Mouse (Mus musculus): ENCODE measurements around the gene 4930518I15Rik. TPM values are rescaled to one million over a fixed set of nuclear protein-coding genes. Genes with fewer than 3 reads are reported as not detected.

The 4930518I15Rik gene
- polyA plus RNA-seq, 1 experiment from 2014 or later: 7.0 TPM

- Histone ChIP-seq H3K4me1 (ENCODE audit: control insufficient read depth, insufficient read depth, low read length) (peaks cover 6% of the 10 kb centered on the region; the same call in 1 of the 2 replicates), H3K27me3 (ENCODE audit: control insufficient read depth, insufficient read depth, low read length) (no peaks in the 10 kb centered on the region), H3K4me2 (ENCODE audit: low read length) (no peak overlapping the region), H3K9me3 (ENCODE audit: control insufficient read depth, low read length) (no peaks in the 10 kb centered on the region), H3K9ac (replicated peaks; ENCODE audit: low read length) (no peak overlapping the region), H3K4me3 (replicated peaks; ENCODE audit: low read depth, low read length) (no peak overlapping the region), H3K27ac (replicated peaks; ENCODE audit: low read depth, low read length) (no peak overlapping the region), H3K36me3 (ENCODE audit: control insufficient read depth, insufficient read depth, low read length) (no peaks in the 10 kb centered on the region)
- DNase-seq: no peak
- 85% methylated on average over 9 of the region's 9 CpGs for WGBS
- ATAC-seq (ENCODE audit: low FRiP score, low TSS enrichment): no peak
Observed at GRCm38 (mm10) chr2:156897034-156897433, 39.3 kb upstream of the 4930518I15Rik start.

GRCm38 (mm10) chr2:156896384-156896914, 38.7 kb upstream of the 4930518I15Rik start:
- ATAC-seq (ENCODE audit: low FRiP score, low TSS enrichment) (no peak), DNase-seq (no peak)
- Histone ChIP-seq H3K9ac (replicated peaks; ENCODE audit: low read length) (no peak overlapping the region), H3K27me3 (ENCODE audit: control insufficient read depth, insufficient read depth, low read length) (no peaks in the 10 kb centered on the region), H3K4me1 (ENCODE audit: control insufficient read depth, insufficient read depth, low read length) (peaks cover 11% of the 10 kb centered on the region; the same call in 1 of the 2 replicates), H3K4me3 (replicated peaks; ENCODE audit: low read depth, low read length) (no peak overlapping the region), H3K27ac (replicated peaks; ENCODE audit: low read depth, low read length) (no peak overlapping the region), H3K36me3 (ENCODE audit: control insufficient read depth, insufficient read depth, low read length) (no peaks in the 10 kb centered on the region), H3K4me2 (ENCODE audit: low read length) (no peak overlapping the region), H3K9me3 (ENCODE audit: control insufficient read depth, low read length) (no peaks in the 10 kb centered on the region)
- 79% methylated on average over 9 of the region's 9 CpGs for WGBS

- no peak for ATAC-seq (ENCODE audit: low FRiP score, low TSS enrichment)
- Histone ChIP-seq H3K4me1 (ENCODE audit: control insufficient read depth, insufficient read depth, low read length) (peaks cover 11% of the 10 kb centered on the region; the same call in 1 of the 2 replicates), H3K27me3 (ENCODE audit: control insufficient read depth, insufficient read depth, low read length) (no peaks in the 10 kb centered on the region)
Observed at GRCm38 (mm10) chr2:156894496-156895265, 36.9 kb upstream of the 4930518I15Rik start.

GRCm38 (mm10) chr2:156892821-156893220, 35.1 kb upstream of the 4930518I15Rik start:
- no peak overlapping the region for H3K4me3 ChIP-seq (replicated peaks; ENCODE audit: low read depth, low read length)
- H3K4me2 ChIP-seq (ENCODE audit: low read length): no peak overlapping the region
- no peak overlapping the region for H3K9ac ChIP-seq (replicated peaks; ENCODE audit: low read length)
- H3K27me3 ChIP-seq (ENCODE audit: control insufficient read depth, insufficient read depth, low read length): no peaks in the 10 kb centered on the region
- no peak overlapping the region for H3K27ac ChIP-seq (replicated peaks; ENCODE audit: low read depth, low read length)
- ATAC-seq (ENCODE audit: low FRiP score, low TSS enrichment): no peak
- no peak for DNase-seq
- no peaks in the 10 kb centered on the region for H3K36me3 ChIP-seq (ENCODE audit: control insufficient read depth, insufficient read depth, low read length)
- peaks cover 11% of the 10 kb centered on the region; the same call in 1 of the 2 replicates for H3K4me1 ChIP-seq (ENCODE audit: control insufficient read depth, insufficient read depth, low read length)
- H3K9me3 ChIP-seq (ENCODE audit: control insufficient read depth, low read length): no peaks in the 10 kb centered on the region
- WGBS: 64% methylated on average over 6 of the region's 6 CpGs

More at GRCm38 (mm10) chr2:156894496-156895265, 36.9 kb upstream of the 4930518I15Rik start:
- H3K9ac ChIP-seq (replicated peaks; ENCODE audit: low read length): no peak overlapping the region
- no peak for DNase-seq
- no peaks in the 10 kb centered on the region for H3K36me3 ChIP-seq (ENCODE audit: control insufficient read depth, insufficient read depth, low read length)
- WGBS: 84% methylated on average over 15 of the region's 15 CpGs
- H3K4me2 ChIP-seq (ENCODE audit: low read length): no peak overlapping the region
- H3K27ac ChIP-seq (replicated peaks; ENCODE audit: low read depth, low read length): no peak overlapping the region
- no peak overlapping the region for H3K4me3 ChIP-seq (replicated peaks; ENCODE audit: low read depth, low read length)
- H3K9me3 ChIP-seq (ENCODE audit: control insufficient read depth, low read length): no peaks in the 10 kb centered on the region

GRCm38 (mm10) chr2:156892240-156892639, 34.5 kb upstream of the 4930518I15Rik start:
- Histone ChIP-seq H3K4me1 (ENCODE audit: control insufficient read depth, insufficient read depth, low read length) (peaks cover 11% of the 10 kb centered on the region; the same call in 1 of the 2 replicates), H3K4me3 (replicated peaks; ENCODE audit: low read depth, low read length) (no peak overlapping the region), H3K9me3 (ENCODE audit: control insufficient read depth, low read length) (no peaks in the 10 kb centered on the region), H3K36me3 (ENCODE audit: control insufficient read depth, insufficient read depth, low read length) (no peaks in the 10 kb centered on the region), H3K27me3 (ENCODE audit: control insufficient read depth, insufficient read depth, low read length) (no peaks in the 10 kb centered on the region), H3K4me2 (ENCODE audit: low read length) (no peak overlapping the region), H3K9ac (replicated peaks; ENCODE audit: low read length) (no peak overlapping the region), H3K27ac (replicated peaks; ENCODE audit: low read depth, low read length) (no peak overlapping the region)
- no peak for ATAC-seq (ENCODE audit: low FRiP score, low TSS enrichment)
- 16% methylated on average over 3 of the region's 3 CpGs for WGBS
- DNase-seq: peak; percentile 80

- no peak overlapping the region for H3K27ac ChIP-seq (replicated peaks; ENCODE audit: low read depth, low read length)
- H3K9ac ChIP-seq (replicated peaks; ENCODE audit: low read length): no peak overlapping the region
- ATAC-seq (ENCODE audit: low FRiP score, low TSS enrichment) (no peak), DNase-seq (no peak)
- H3K27me3 ChIP-seq (ENCODE audit: control insufficient read depth, insufficient read depth, low read length): no peaks in the 10 kb centered on the region
- peaks cover 11% of the 10 kb centered on the region; the same call in 1 of the 2 replicates for H3K4me1 ChIP-seq (ENCODE audit: control insufficient read depth, insufficient read depth, low read length)
- 77% methylated on average over 3 of the region's 3 CpGs for WGBS
- H3K4me2 ChIP-seq (ENCODE audit: low read length): no peak overlapping the region
- no peaks in the 10 kb centered on the region for H3K9me3 ChIP-seq (ENCODE audit: control insufficient read depth, low read length)
- H3K4me3 ChIP-seq (replicated peaks; ENCODE audit: low read depth, low read length): no peak overlapping the region
- no peaks in the 10 kb centered on the region for H3K36me3 ChIP-seq (ENCODE audit: control insufficient read depth, insufficient read depth, low read length)
Observed at GRCm38 (mm10) chr2:156888490-156888889, 30.7 kb upstream of the 4930518I15Rik start.

GRCm38 (mm10) chr2:156887017-156887416, 29.3 kb upstream of the 4930518I15Rik start, which contains the start of gene Sla2:
Gene Sla2 (minus strand): TSS chr2:156887192.
- Histone ChIP-seq H3K9me3 (ENCODE audit: control insufficient read depth, low read length) (no peaks in the 10 kb centered on the region), H3K4me2 (ENCODE audit: low read length) (no peak within 1 kb of the TSS), H3K9ac (replicated peaks; ENCODE audit: low read length) (no peak within 1 kb of the TSS), H3K4me1 (ENCODE audit: control insufficient read depth, insufficient read depth, low read length) (0 out of 2 replicates have a peak, but pooled peaks cover 5% of the 10 kb centered on the region), H3K36me3 (ENCODE audit: control insufficient read depth, insufficient read depth, low read length) (no peaks in the 10 kb centered on the region), H3K27me3 (ENCODE audit: control insufficient read depth, insufficient read depth, low read length) (no peaks in the 10 kb centered on the region), H3K27ac (replicated peaks; ENCODE audit: low read depth, low read length) (no peak within 1 kb of the TSS), H3K4me3 (replicated peaks; ENCODE audit: low read depth, low read length) (no peak within 1 kb of the TSS)
- DNase-seq (no peak), ATAC-seq (ENCODE audit: low FRiP score, low TSS enrichment) (no peak)
- 67% methylated on average over 6 of the region's 6 CpGs for WGBS

- no peaks in the 10 kb centered on the region for H3K27me3 ChIP-seq (ENCODE audit: control insufficient read depth, insufficient read depth, low read length)
- H3K27ac ChIP-seq (replicated peaks; ENCODE audit: low read depth, low read length): no peak overlapping the region
- no peak overlapping the region for H3K4me2 ChIP-seq (ENCODE audit: low read length)
- DNase-seq (no peak), ATAC-seq (ENCODE audit: low FRiP score, low TSS enrichment) (no peak)
- H3K36me3 ChIP-seq (ENCODE audit: control insufficient read depth, insufficient read depth, low read length): no peaks in the 10 kb centered on the region
- no peaks in the 10 kb centered on the region for H3K9me3 ChIP-seq (ENCODE audit: control insufficient read depth, low read length)
- 85% methylated on average over 10 of the region's 10 CpGs for WGBS
- H3K4me3 ChIP-seq (replicated peaks; ENCODE audit: low read depth, low read length): no peak overlapping the region
- no peak overlapping the region for H3K9ac ChIP-seq (replicated peaks; ENCODE audit: low read length)
- H3K4me1 ChIP-seq (ENCODE audit: control insufficient read depth, insufficient read depth, low read length): no peaks in the 10 kb centered on the region
Observed at GRCm38 (mm10) chr2:156886084-156886631, 28.4 kb upstream of the 4930518I15Rik start.

Data from midbrain, embryonic 14.5 days (tissue).